Mouse (Mus musculus): ENCODE results near the gene Hint2. TPM values are rescaled to one million over a fixed set of nuclear protein-coding genes. Genes with fewer than 3 reads are reported as not detected.

Hint2 gene
- total RNA-seq, 1 experiment from 2014 or later, result 61.0 TPM

- no peak for ATAC-seq (replicated peaks in 1 of 2; ENCODE audit: insufficient read depth in 1 of 2, low FRiP score in 2 of 2, low TSS enrichment in 1 of 2, low read depth in 1 of 2, poor library complexity in 2 of 2, severe bottlenecking in 2 of 2)
Observed at GRCm38 (mm10) chr4:43630671-43631045, 25.6 kb downstream of the Hint2 start.

- peak; percentile 77 to 83 for ATAC-seq (replicated peaks in 1 of 2; ENCODE audit: insufficient read depth in 1 of 2, low FRiP score in 2 of 2, low TSS enrichment in 1 of 2, low read depth in 1 of 2, poor library complexity in 2 of 2, severe bottlenecking in 2 of 2)
Observed at GRCm38 (mm10) chr4:43630030-43630581, 26.2 kb downstream of the Hint2 start.

- no peak for ATAC-seq (replicated peaks in 1 of 2; ENCODE audit: insufficient read depth in 1 of 2, low FRiP score in 2 of 2, low TSS enrichment in 1 of 2, low read depth in 1 of 2, poor library complexity in 2 of 2, severe bottlenecking in 2 of 2)
Observed at GRCm38 (mm10) chr4:43629106-43629817, 27.0 kb downstream of the Hint2 start.

GRCm38 (mm10) chr4:43620146-43620778 is 36.0 kb downstream of the Hint2 start:
- no peak for ATAC-seq (replicated peaks in 1 of 2; ENCODE audit: insufficient read depth in 1 of 2, low FRiP score in 2 of 2, low TSS enrichment in 1 of 2, low read depth in 1 of 2, poor library complexity in 2 of 2, severe bottlenecking in 2 of 2)

- peak; percentile 69 to 81; a peak in 3 of 4 replicates for ATAC-seq (replicated peaks in 1 of 2; ENCODE audit: insufficient read depth in 1 of 2, low FRiP score in 2 of 2, low TSS enrichment in 1 of 2, low read depth in 1 of 2, poor library complexity in 2 of 2, severe bottlenecking in 2 of 2)
Observed at GRCm38 (mm10) chr4:43613060-43613730, 43.1 kb downstream of the Hint2 start.

- peak; percentile 7 to 32; a peak in 1 of 4 replicates for ATAC-seq (replicated peaks in 1 of 2; ENCODE audit: insufficient read depth in 1 of 2, low FRiP score in 2 of 2, low TSS enrichment in 1 of 2, low read depth in 1 of 2, poor library complexity in 2 of 2, severe bottlenecking in 2 of 2)
Observed at GRCm38 (mm10) chr4:43612534-43612933, 43.7 kb downstream of the Hint2 start.

- peak; percentile 42 to 86 for ATAC-seq (replicated peaks in 1 of 2; ENCODE audit: insufficient read depth in 1 of 2, low FRiP score in 2 of 2, low TSS enrichment in 1 of 2, low read depth in 1 of 2, poor library complexity in 2 of 2, severe bottlenecking in 2 of 2)
Observed at GRCm38 (mm10) chr4:43604751-43605685, 51.2 kb downstream of the Hint2 start.

Other genes starting within 250 kb of the Hint2 start
- gene Fam166b, start 227.3 kb downstream of the Hint2 start, total RNA-seq (2017), result not detected in 2 replicates
- gene Tesk1, start 214.5 kb downstream of the Hint2 start, total RNA-seq (2017), result 12.0 and 17.6 TPM in 2 replicates
- gene Cd72, start 201.8 kb downstream of the Hint2 start, total RNA-seq (2017), result 91.6 and 153 TPM in 2 replicates
- not detected in 2 replicates for gene Sit1, start 172.7 kb downstream of the Hint2 start, total RNA-seq (2017)
- 45.7 and 55.6 TPM in 2 replicates for gene Ccdc107, start 163.6 kb downstream of the Hint2 start, total RNA-seq (2017)
- 66.5 and 76.9 TPM in 2 replicates for gene Arhgef39, start 156.8 kb downstream of the Hint2 start, total RNA-seq (2017)
- 2.4 and 10.6 TPM in 2 replicates for gene Car9, start 149.5 kb downstream of the Hint2 start, total RNA-seq (2017)
- gene Tpm2, start 132.7 kb downstream of the Hint2 start, total RNA-seq (2017), result 18.6 and 28.2 TPM in 2 replicates
- gene Creb3, start 94.1 kb downstream of the Hint2 start, total RNA-seq (2017), result 76.7 and 97.5 TPM in 2 replicates
- gene Tln1, start 93.8 kb downstream of the Hint2 start, total RNA-seq (2017), result 306 and 337 TPM in 2 replicates
- 13.6 and 41.0 TPM in 2 replicates for gene Rgp1, start 77.8 kb downstream of the Hint2 start, total RNA-seq (2017)
- gene Gba2, start 77.6 kb downstream of the Hint2 start, total RNA-seq (2017), result 11.9 and 19.9 TPM in 2 replicates
- 0.40 TPM in 1 of 2 replicates, not detected in the other for gene Msmp, start 72.0 kb downstream of the Hint2 start, total RNA-seq (2017)
- gene Npr2, start 24.5 kb downstream of the Hint2 start, total RNA-seq (2017), result 4.2 and 7.2 TPM in 2 replicates
- not detected in 2 replicates for gene Spag8, start 2.9 kb downstream of the Hint2 start, total RNA-seq (2017)
- 1.3 and 1.8 TPM in 2 replicates for gene Tmem8b, start 12.5 kb upstream of the Hint2 start, total RNA-seq (2017)
- 0.44 and 0.50 TPM in 2 replicates for gene Fam221b, start 12.7 kb upstream of the Hint2 start, total RNA-seq (2017)
- gene Olfr70, start 44.3 kb upstream of the Hint2 start, total RNA-seq (2017), result not detected in 2 replicates
- gene Olfr71, start 53.8 kb upstream of the Hint2 start, total RNA-seq (2017), result not detected in 2 replicates
- not detected in 2 replicates for gene Hrct1, start 70.7 kb upstream of the Hint2 start, total RNA-seq (2017)
- gene Spaar, start 73.6 kb upstream of the Hint2 start, total RNA-seq (2017), result not detected in 2 replicates
- not detected in 2 replicates for gene Olfr159, start 114.5 kb upstream of the Hint2 start, total RNA-seq (2017)
- gene Olfr156, start 167.4 kb upstream of the Hint2 start, total RNA-seq (2017), result not detected in 2 replicates
- not detected in 2 replicates for gene Olfr157, start 183.7 kb upstream of the Hint2 start, total RNA-seq (2017)
- gene Olfr155, start 195.1 kb upstream of the Hint2 start, total RNA-seq (2017), result not detected in 2 replicates
- gene Reck, start 219.1 kb upstream of the Hint2 start, total RNA-seq (2017), result 2.5 and 2.8 TPM in 2 replicates

Measured in hematopoietic stem cell, adult 5-6 weeks (primary cell).